Mouse (Mus musculus): ENCODE results near the gene Olfr1307. TPM values are rescaled to one million over a fixed set of nuclear protein-coding genes. Genes with fewer than 3 reads are reported as not detected.

The Olfr1307 gene
- not detected in 2 replicates for polyA plus RNA-seq (2015; fragmentation: Nextera tagmentation; extraction: Ambion mirVana)

DNA sequence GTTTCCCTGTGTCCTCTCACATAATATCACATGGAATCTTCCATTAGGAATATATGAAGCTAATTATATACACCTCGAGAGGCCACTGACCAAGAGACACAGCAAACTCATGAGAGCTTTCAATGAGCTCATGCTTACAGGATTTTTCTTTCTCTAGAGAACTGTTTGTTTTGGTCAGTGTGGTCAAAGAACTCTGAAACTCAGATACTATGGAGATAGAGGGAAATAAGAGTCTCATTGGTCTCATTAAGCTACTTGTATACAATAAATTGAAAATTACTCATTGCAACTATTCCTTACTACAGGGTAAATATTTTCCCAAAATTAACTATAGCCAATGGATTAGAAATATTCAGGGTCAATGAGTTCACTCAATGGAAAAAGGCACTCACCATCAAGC is at the start of gene Olfr1307:
TSS of gene Olfr1307 (minus strand) at position 101 of the 400 bp plus-strand sequence.

DNA sequence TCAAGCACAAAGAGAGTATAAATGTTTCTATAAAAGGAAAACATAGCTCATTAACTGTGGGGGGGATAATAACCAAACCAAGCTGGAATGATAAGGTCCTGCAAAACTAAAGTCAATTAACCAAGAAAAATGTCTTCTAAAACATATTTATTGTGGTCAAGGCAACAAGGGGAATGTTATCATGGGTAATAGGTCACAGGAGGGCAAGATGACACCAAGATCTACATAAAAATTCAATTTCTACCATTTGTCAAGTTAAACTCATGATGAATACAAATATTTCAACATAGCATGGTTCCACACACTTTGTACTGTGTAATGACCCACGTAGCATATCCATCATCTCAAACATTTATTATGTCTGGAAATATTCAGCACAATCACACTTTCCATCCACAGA is 40.9 kb upstream of the Olfr1307 start, which contains the start of gene Olfr1309:
TSS of gene Olfr1309 (minus strand) at position 101 of the 400 bp plus-strand sequence.

DNA sequence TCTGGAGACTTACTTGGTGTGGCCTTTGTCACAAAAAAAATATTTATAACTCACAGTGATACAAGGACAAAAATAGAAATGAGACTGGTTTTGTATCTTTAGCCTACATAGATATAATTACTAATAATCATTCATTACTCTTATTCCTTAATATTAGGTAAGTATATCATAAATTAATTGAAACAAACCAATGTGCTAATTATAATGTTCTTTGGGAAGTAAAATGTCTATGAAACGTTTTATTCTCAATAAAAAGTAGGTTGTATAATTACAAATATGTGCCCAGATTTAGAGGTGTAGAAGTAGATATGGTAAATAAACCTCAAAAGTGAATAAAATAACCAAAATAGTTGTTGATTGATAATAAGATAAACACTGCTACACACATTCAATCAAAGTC is 15.6 kb upstream of the Olfr1307 start, which contains the start of gene Olfr1308:
TSS of gene Olfr1308 (minus strand) at position 101 of the 400 bp plus-strand sequence.

DNA sequence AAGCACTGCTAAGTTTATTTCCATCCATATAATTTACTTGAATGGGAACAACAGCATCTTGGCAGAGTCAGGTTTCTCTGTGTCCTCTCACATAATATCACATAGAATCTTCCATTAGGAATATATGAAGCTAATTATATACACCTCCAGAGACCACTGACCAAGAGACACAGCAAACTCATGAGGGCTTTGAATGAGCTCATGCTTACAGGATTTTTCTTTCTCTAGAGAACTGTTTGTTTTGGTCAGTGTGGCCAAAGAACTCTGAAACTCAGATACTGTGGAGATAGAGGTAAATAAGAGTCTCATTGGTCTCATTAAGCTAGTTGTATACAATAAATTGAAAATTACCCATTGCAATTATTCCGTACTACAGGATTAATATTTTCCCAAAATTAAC is 33.1 kb downstream of the Olfr1307 start, which contains the start of gene Olfr1306:
TSS of gene Olfr1306 (minus strand) at position 101 of the 400 bp plus-strand sequence.

Other genes with a start within 250 kb of the Olfr1307 start
- not detected in 2 replicates for gene Olfr1301, start 198.4 kb downstream of the Olfr1307 start, polyA plus RNA-seq (2015; fragmentation: Nextera tagmentation; extraction: Ambion mirVana)
- not detected in 2 replicates for gene Olfr1302, start 172.0 kb downstream of the Olfr1307 start, polyA plus RNA-seq (2015; fragmentation: Nextera tagmentation; extraction: Ambion mirVana)
- not detected in 2 replicates for gene Olfr1303, start 129.1 kb downstream of the Olfr1307 start, polyA plus RNA-seq (2015; fragmentation: Nextera tagmentation; extraction: Ambion mirVana)
- gene Olfr1305, start 72.3 kb downstream of the Olfr1307 start, polyA plus RNA-seq (2015; fragmentation: Nextera tagmentation; extraction: Ambion mirVana): not detected in 2 replicates
- gene Olfr1306, start 33.2 kb downstream of the Olfr1307 start, polyA plus RNA-seq (2015; fragmentation: Nextera tagmentation; extraction: Ambion mirVana): not detected in 2 replicates
- not detected in 2 replicates for gene Olfr1308, start 15.5 kb upstream of the Olfr1307 start, polyA plus RNA-seq (2015; fragmentation: Nextera tagmentation; extraction: Ambion mirVana)
- gene Olfr1309, start 40.8 kb upstream of the Olfr1307 start, polyA plus RNA-seq (2015; fragmentation: Nextera tagmentation; extraction: Ambion mirVana): not detected in 2 replicates
- not detected in 2 replicates for gene Olfr1310, start 63.3 kb upstream of the Olfr1307 start, polyA plus RNA-seq (2015; fragmentation: Nextera tagmentation; extraction: Ambion mirVana)
- gene Olfr1311, start 75.0 kb upstream of the Olfr1307 start, polyA plus RNA-seq (2015; fragmentation: Nextera tagmentation; extraction: Ambion mirVana): not detected in 2 replicates
- not detected in 2 replicates for gene Olfr1312, start 100.8 kb upstream of the Olfr1307 start, polyA plus RNA-seq (2015; fragmentation: Nextera tagmentation; extraction: Ambion mirVana)
- not detected in 2 replicates for gene Olfr1313, start 128.4 kb upstream of the Olfr1307 start, polyA plus RNA-seq (2015; fragmentation: Nextera tagmentation; extraction: Ambion mirVana)
- not detected in 2 replicates for gene Olfr1314, start 147.3 kb upstream of the Olfr1307 start, polyA plus RNA-seq (2015; fragmentation: Nextera tagmentation; extraction: Ambion mirVana)
- not detected in 2 replicates for gene Olfr1315-ps1, start 166.0 kb upstream of the Olfr1307 start, polyA plus RNA-seq (2015; fragmentation: Nextera tagmentation; extraction: Ambion mirVana)
- not detected in 2 replicates for gene Olfr1316, start 185.5 kb upstream of the Olfr1307 start, polyA plus RNA-seq (2015; fragmentation: Nextera tagmentation; extraction: Ambion mirVana)
- not detected in 2 replicates for gene Olfr1317, start 190.9 kb upstream of the Olfr1307 start, polyA plus RNA-seq (2015; fragmentation: Nextera tagmentation; extraction: Ambion mirVana)
- 0.04 TPM in 1 of 2 replicates, not detected in the other for gene Olfr1318, start 204.8 kb upstream of the Olfr1307 start, polyA plus RNA-seq (2015; fragmentation: Nextera tagmentation; extraction: Ambion mirVana)

Measured in spleen, postnatal 0 days (tissue).